Mouse (Mus musculus): ENCODE results near the gene Bpifb2.

The Bpifb2 gene

GRCm38 (mm10) chr2:153931125-153931524 is 56.3 kb downstream of the Bpifb2 start:
- in situ Hi-C loops (cut with MseI, MboI), result no loop called here

- in situ Hi-C loops (cut with MseI, MboI), result no loop called here
Observed at GRCm38 (mm10) chr2:153933311-153933710, 58.5 kb downstream of the Bpifb2 start.

- in situ Hi-C loops (cut with MseI, MboI), result no loop called here
Observed at GRCm38 (mm10) chr2:153935348-153935747, 60.5 kb downstream of the Bpifb2 start.

GRCm38 (mm10) chr2:153937843-153938242 is 63.0 kb downstream of the Bpifb2 start, which contains the start of gene Bpifb4:
Gene Bpifb4 (plus strand): TSS chr2:153938212.
- in situ Hi-C loops (cut with MseI, MboI), result no loop called here

- in situ Hi-C loops (cut with MseI, MboI), result no loop called here
Observed at GRCm38 (mm10) chr2:153943537-153943936, 68.7 kb downstream of the Bpifb2 start.

GRCm38 (mm10) chr2:153944567-153944966 is 69.7 kb downstream of the Bpifb2 start:
- in situ Hi-C loops (cut with MseI, MboI), result no loop called here

Data from mouse trophoblast stem cell (cell line).